Mouse (Mus musculus) cortical plate, adult 2 months (tissue): ENCODE data around the gene Cnp.

Experiments used
- CTCF ChIP-seq: fragments of 200-500 bp; IDR thresholded peaks from 2 replicates; pipeline ENCODE4 v1.5.1; 2011; ENCODE audit warnings: mild to moderate bottlenecking, control low read depth, low read length; ENCODE audit not compliant: insufficient read depth; ENCODE audit errors: extremely low read depth
- POLR2A ChIP-seq: fragments of 200-500 bp; IDR thresholded peaks from 2 replicates; pipeline ENCODE4 v1.6.1; 2011; ENCODE audit warnings: mild to moderate bottlenecking, low read length, control low read depth; ENCODE audit not compliant: insufficient read depth; ENCODE audit errors: extremely low read depth

GRCm38 (mm10) chr11:100626701-100627195, 52.0 kb downstream of the Cnp start:
- TF ChIP-seq POLR2A (no peak), CTCF (peak; percentile 72)
